Mouse (Mus musculus) spleen, postnatal 10 days (tissue): ENCODE data around the gene Acot8.

Source experiments
- DNase-seq, 2 experiments: peaks; one replicate each; pipeline ENCODE4 v3.0.0; 2021 to 2022; ENCODE audit warnings: low spot score in 2 of 2

Acot8 gene

GRCm38 (mm10) chr2:164757841-164758240, 46.8 kb downstream of the Acot8 start:
- DNase-seq = no peak

GRCm38 (mm10) chr2:164754800-164755199, 49.9 kb downstream of the Acot8 start:
- no peak for DNase-seq

- no peak for DNase-seq
These were observed 50.6 kb downstream of the Acot8 start for GRCm38 (mm10) chr2:164754105-164754504.

- no peak for DNase-seq
These were observed 52.2 kb downstream of the Acot8 start for GRCm38 (mm10) chr2:164752454-164752853.

- DNase-seq = no peak
These were observed 55.7 kb downstream of the Acot8 start for GRCm38 (mm10) chr2:164748991-164749390.

GRCm38 (mm10) chr2:164748191-164748590, 56.5 kb downstream of the Acot8 start:
- DNase-seq = peak in 1 of 2 experiments; percentile 27

- DNase-seq = peak in 1 of 2 experiments; percentile 36
These were observed 58.0 kb downstream of the Acot8 start for GRCm38 (mm10) chr2:164746693-164747092.

- peak; percentile 95 to 97 for DNase-seq
These were observed 58.7 kb downstream of the Acot8 start, which contains the start of the genes Wfdc3 and Dnttip1 for GRCm38 (mm10) chr2:164745843-164746479. Gene Wfdc3, minus strand, starts transcription at chr2:164745931. Gene Dnttip1, plus strand, starts transcription at chr2:164745983.

GRCm38 (mm10) chr2:164744987-164745386, 59.7 kb downstream of the Acot8 start:
- no peak for DNase-seq
